Mouse (Mus musculus): ENCODE data around the gene Olfr9. TPM values are rescaled to one million over a fixed set of nuclear protein-coding genes. Genes with fewer than 3 reads are reported as not detected.
"Not testable (repeated sequence)": the region's sequence is repeated elsewhere in the genome, so short reads cannot be mapped to it uniquely, and the experiment has no call there.

Olfr9 gene
- polyA plus RNA-seq (2015; fragmentation: Nextera tagmentation; extraction: Ambion mirVana) = not detected in 2 replicates

GRCm38 (mm10) chr10:128989131-128989530, at the start of gene Olfr9:
Olfr9 (plus strand) TSS chr10:128989431.
- not testable (repeated sequence) for H3K27ac ChIP-seq (ENCODE audit: low read length); H3K9me3 ChIP-seq (replicated peaks; ENCODE audit: control insufficient read depth, low read length); H3K4me3 ChIP-seq (replicated peaks; ENCODE audit: low read length); H3K4me2 ChIP-seq (ENCODE audit: low read depth, low read length); H3K9ac ChIP-seq (ENCODE audit: low read length); H3K4me1 ChIP-seq (ENCODE audit: control insufficient read depth, insufficient read depth, low read length); H3K27me3 ChIP-seq (ENCODE audit: control insufficient read depth, insufficient read depth, low read length); ATAC-seq (ENCODE audit: insufficient read depth, low FRiP score); H3K36me3 ChIP-seq (ENCODE audit: control insufficient read depth, insufficient read depth, low read length)
- WGBS = 53% methylated on average over 1 of the region's 1 CpGs

DNA sequence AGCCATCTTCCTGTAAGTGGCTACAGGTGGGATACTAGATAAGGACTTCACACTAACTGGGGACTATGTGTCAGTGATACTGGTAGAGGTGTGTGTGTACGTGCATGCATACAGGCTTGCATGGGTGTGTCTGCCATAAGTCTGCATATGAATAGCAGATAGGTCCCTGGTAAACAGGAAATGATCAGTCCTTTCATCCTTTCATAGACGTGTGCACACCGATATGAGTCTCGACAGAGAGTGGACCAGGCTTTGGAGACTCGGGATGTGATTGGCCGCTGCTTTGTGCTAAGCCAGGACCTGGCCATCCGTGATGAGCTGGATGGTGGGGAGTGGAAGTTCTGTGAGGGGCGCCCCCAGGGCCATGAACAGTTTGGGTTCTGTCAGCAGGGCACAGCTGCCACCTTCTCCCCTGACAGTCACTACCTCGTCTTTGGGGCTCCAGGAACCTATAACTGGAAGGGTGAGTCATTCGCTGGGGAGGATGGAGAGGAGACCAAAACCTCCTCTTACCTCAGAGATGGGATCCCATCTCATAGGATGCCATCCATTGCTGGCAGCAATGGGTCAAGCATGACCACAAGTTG, 48.7 kb upstream of the Olfr9 start:
- H3K27ac ChIP-seq (ENCODE audit: low read length) = no peak overlapping the region
- H3K4me2 ChIP-seq (ENCODE audit: low read depth, low read length) = no peak overlapping the region
- WGBS = 74% methylated on average over 10 of the region's 10 CpGs
- H3K9me3 ChIP-seq (replicated peaks; ENCODE audit: control insufficient read depth, low read length) = no peaks in the 10 kb centered on the region
- H3K4me3 ChIP-seq (replicated peaks; ENCODE audit: low read length) = no peak overlapping the region
- H3K4me1 ChIP-seq (ENCODE audit: control insufficient read depth, insufficient read depth, low read length) = no peaks in the 10 kb centered on the region; the same call in 1 of the 2 replicates
- no peak overlapping the region for H3K9ac ChIP-seq (ENCODE audit: low read length)
- no peaks in the 10 kb centered on the region for H3K36me3 ChIP-seq (ENCODE audit: control insufficient read depth, insufficient read depth, low read length)
- H3K27me3 ChIP-seq (ENCODE audit: control insufficient read depth, insufficient read depth, low read length) = peaks cover 8% of the 10 kb centered on the region
- ATAC-seq (ENCODE audit: insufficient read depth, low FRiP score) = no peak

GRCm38 (mm10) chr10:128945675-128946074, 43.6 kb upstream of the Olfr9 start:
- ATAC-seq (ENCODE audit: insufficient read depth, low FRiP score) = no peak
- no peak overlapping the region for H3K4me2 ChIP-seq (ENCODE audit: low read depth, low read length)
- no peak overlapping the region for H3K27ac ChIP-seq (ENCODE audit: low read length)
- WGBS = 20% methylated on average over 3 of the region's 3 CpGs
- H3K4me1 ChIP-seq (ENCODE audit: control insufficient read depth, insufficient read depth, low read length) = no peaks in the 10 kb centered on the region
- no peaks in the 10 kb centered on the region for H3K27me3 ChIP-seq (ENCODE audit: control insufficient read depth, insufficient read depth, low read length)
- H3K36me3 ChIP-seq (ENCODE audit: control insufficient read depth, insufficient read depth, low read length) = no peaks in the 10 kb centered on the region
- no peak overlapping the region for H3K9ac ChIP-seq (ENCODE audit: low read length)
- H3K9me3 ChIP-seq (replicated peaks; ENCODE audit: control insufficient read depth, low read length) = no peaks in the 10 kb centered on the region; the same call in 1 of the 2 replicates
- no peak overlapping the region for H3K4me3 ChIP-seq (replicated peaks; ENCODE audit: low read length)

GRCm38 (mm10) chr10:128947496-128947895, 41.7 kb upstream of the Olfr9 start:
- Histone ChIP-seq H3K4me3 (replicated peaks; ENCODE audit: low read length) (no peak overlapping the region), H3K27ac (ENCODE audit: low read length) (no peak overlapping the region), H3K9me3 (replicated peaks; ENCODE audit: control insufficient read depth, low read length) (no peaks in the 10 kb centered on the region; the same call in 1 of the 2 replicates), H3K9ac (ENCODE audit: low read length) (no peak overlapping the region), H3K27me3 (ENCODE audit: control insufficient read depth, insufficient read depth, low read length) (no peaks in the 10 kb centered on the region), H3K36me3 (ENCODE audit: control insufficient read depth, insufficient read depth, low read length) (no peaks in the 10 kb centered on the region), H3K4me2 (ENCODE audit: low read depth, low read length) (no peak overlapping the region), H3K4me1 (ENCODE audit: control insufficient read depth, insufficient read depth, low read length) (no peaks in the 10 kb centered on the region)
- 84% methylated on average over 4 of the region's 4 CpGs for WGBS
- ATAC-seq (ENCODE audit: insufficient read depth, low FRiP score) = no peak

DNA sequence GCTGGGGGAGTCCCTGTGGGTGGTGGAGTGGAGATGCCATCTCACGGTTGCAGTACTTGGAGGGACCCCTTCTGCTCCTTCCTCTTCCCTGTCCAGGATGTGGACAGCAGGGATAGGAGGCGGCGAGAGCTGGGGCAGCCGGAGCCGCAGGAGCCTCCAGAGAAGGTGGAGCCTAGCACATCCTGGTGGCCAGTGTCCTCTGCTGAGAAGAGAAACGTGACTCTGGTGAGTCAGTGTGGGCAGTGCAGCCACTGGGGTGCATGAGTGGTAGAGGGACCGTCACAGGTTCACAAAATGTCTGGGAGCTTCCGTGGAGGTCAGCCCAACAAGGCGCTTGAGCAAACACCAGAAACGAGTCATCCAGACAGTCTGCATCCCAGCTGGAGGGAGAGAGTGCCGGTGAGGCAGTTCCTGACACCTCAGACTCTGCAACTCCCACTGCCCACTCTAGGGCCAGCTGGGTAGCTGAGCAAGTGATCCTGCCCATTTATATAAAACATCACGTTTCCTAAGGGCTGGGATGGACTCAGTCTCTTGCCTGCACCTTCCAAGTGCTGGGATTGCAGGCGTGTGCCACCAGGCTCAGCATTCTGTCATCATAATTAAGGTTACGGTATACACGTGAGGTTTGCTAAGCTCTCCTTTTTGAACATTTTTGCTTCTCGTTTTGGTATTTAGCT, 38.9 kb upstream of the Olfr9 start:
- Histone ChIP-seq H3K4me1 (ENCODE audit: control insufficient read depth, insufficient read depth, low read length) (no peaks in the 10 kb centered on the region), H3K27ac (ENCODE audit: low read length) (no peak overlapping the region), H3K4me3 (replicated peaks; ENCODE audit: low read length) (no peak overlapping the region), H3K27me3 (ENCODE audit: control insufficient read depth, insufficient read depth, low read length) (no peaks in the 10 kb centered on the region), H3K9ac (ENCODE audit: low read length) (no peak overlapping the region), H3K36me3 (ENCODE audit: control insufficient read depth, insufficient read depth, low read length) (no peaks in the 10 kb centered on the region), H3K4me2 (ENCODE audit: low read depth, low read length) (no peak overlapping the region), H3K9me3 (replicated peaks; ENCODE audit: control insufficient read depth, low read length) (no peaks in the 10 kb centered on the region; the same call in 1 of the 2 replicates)
- ATAC-seq (ENCODE audit: insufficient read depth, low FRiP score) = no peak
- 58% methylated on average over 16 of the region's 16 CpGs for WGBS

DNA sequence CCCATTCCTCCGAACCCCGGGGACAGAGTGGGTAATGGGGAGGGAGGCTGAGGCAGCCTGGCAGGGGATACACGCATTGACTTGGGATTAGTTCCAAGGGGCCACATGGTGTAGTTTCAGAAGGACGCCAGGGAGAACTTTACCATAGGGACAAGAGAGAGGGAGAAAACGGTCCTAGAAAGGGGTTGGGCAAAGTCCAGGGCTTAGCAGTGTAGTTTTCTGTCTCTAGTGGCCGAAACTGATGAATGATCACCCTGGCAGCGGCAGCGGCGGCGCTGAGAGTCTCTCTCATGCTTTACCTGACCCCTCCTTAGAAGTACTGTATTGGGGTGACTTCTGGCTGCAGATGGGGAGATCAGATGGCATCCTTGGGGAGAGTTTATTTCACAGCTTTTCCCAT, 30.9 kb upstream of the Olfr9 start:
- 70% methylated on average over 10 of the region's 10 CpGs for WGBS
- no peak for ATAC-seq (ENCODE audit: insufficient read depth, low FRiP score)
- Histone ChIP-seq H3K9me3 (replicated peaks; ENCODE audit: control insufficient read depth, low read length) (no peaks in the 10 kb centered on the region), H3K27me3 (ENCODE audit: control insufficient read depth, insufficient read depth, low read length) (no peaks in the 10 kb centered on the region), H3K4me3 (replicated peaks; ENCODE audit: low read length) (no peak overlapping the region), H3K27ac (ENCODE audit: low read length) (no peak overlapping the region), H3K9ac (ENCODE audit: low read length) (no peak overlapping the region), H3K4me2 (ENCODE audit: low read depth, low read length) (no peak overlapping the region), H3K4me1 (ENCODE audit: control insufficient read depth, insufficient read depth, low read length) (peaks cover 4% of the 10 kb centered on the region; the same call in 1 of the 2 replicates), H3K36me3 (ENCODE audit: control insufficient read depth, insufficient read depth, low read length) (no peaks in the 10 kb centered on the region)

DNA sequence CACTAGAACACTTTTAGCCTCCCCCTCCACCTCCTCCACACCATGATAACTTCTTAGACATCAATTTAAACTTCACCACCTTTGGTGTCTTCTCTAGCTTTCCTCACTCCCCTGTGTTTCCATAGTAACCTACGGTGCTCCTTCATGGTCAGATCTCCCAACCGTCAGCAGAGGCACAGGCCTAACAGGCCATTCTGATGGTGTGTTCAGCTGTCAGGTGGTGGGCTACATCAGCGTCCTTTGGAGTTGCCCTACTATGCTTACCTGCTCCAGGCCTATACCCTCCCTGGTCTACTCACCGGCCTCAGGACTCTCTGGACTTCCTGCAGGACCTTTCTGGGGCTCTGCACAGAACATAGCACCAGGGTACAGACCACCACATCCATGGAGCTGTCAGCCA, 29.1 kb upstream of the Olfr9 start:
- 79% methylated on average over 4 of the region's 4 CpGs for WGBS
- H3K9ac ChIP-seq (ENCODE audit: low read length) = no peak overlapping the region

GRCm38 (mm10) chr10:128960590-128961584, 28.3 kb upstream of the Olfr9 start, which contains the start of gene Mettl7b:
Mettl7b (minus strand) TSS chr10:128960988.
- no peak for ATAC-seq (ENCODE audit: insufficient read depth, low FRiP score)
- Histone ChIP-seq H3K9ac (ENCODE audit: low read length) (no peak within 1 kb of the TSS), H3K9me3 (replicated peaks; ENCODE audit: control insufficient read depth, low read length) (no peaks in the 10 kb centered on the region), H3K36me3 (ENCODE audit: control insufficient read depth, insufficient read depth, low read length) (no peaks in the 10 kb centered on the region), H3K4me2 (ENCODE audit: low read depth, low read length) (no peak within 1 kb of the TSS), H3K4me3 (replicated peaks; ENCODE audit: low read length) (no peak within 1 kb of the TSS), H3K27ac (ENCODE audit: low read length) (no peak within 1 kb of the TSS), H3K4me1 (ENCODE audit: control insufficient read depth, insufficient read depth, low read length) (peaks cover 4% of the 10 kb centered on the region; the same call in 1 of the 2 replicates), H3K27me3 (ENCODE audit: control insufficient read depth, insufficient read depth, low read length) (no peaks in the 10 kb centered on the region)
- 70% methylated on average over 12 of the region's 12 CpGs for WGBS

More for the DNA sequence above, 29.1 kb upstream of the Olfr9 start:
- Histone ChIP-seq H3K9me3 (replicated peaks; ENCODE audit: control insufficient read depth, low read length) (no peaks in the 10 kb centered on the region), H3K36me3 (ENCODE audit: control insufficient read depth, insufficient read depth, low read length) (no peaks in the 10 kb centered on the region), H3K4me2 (ENCODE audit: low read depth, low read length) (no peak overlapping the region), H3K27me3 (ENCODE audit: control insufficient read depth, insufficient read depth, low read length) (no peaks in the 10 kb centered on the region), H3K27ac (ENCODE audit: low read length) (no peak overlapping the region), H3K4me1 (ENCODE audit: control insufficient read depth, insufficient read depth, low read length) (peaks cover 4% of the 10 kb centered on the region; the same call in 1 of the 2 replicates), H3K4me3 (replicated peaks; ENCODE audit: low read length) (no peak overlapping the region)
- no peak for ATAC-seq (ENCODE audit: insufficient read depth, low FRiP score)
